Mouse (Mus musculus): ENCODE results near the gene Btg4. TPM values are rescaled to one million over a fixed set of nuclear protein-coding genes. Genes with fewer than 3 reads are reported as not detected.
"Not testable (repeated sequence)": the region's sequence is repeated elsewhere in the genome, so short reads cannot be mapped to it uniquely, and the experiment has no call there.

The Btg4 gene
- polyA plus RNA-seq, 1 experiment from 2014 or later: not detected

DNA sequence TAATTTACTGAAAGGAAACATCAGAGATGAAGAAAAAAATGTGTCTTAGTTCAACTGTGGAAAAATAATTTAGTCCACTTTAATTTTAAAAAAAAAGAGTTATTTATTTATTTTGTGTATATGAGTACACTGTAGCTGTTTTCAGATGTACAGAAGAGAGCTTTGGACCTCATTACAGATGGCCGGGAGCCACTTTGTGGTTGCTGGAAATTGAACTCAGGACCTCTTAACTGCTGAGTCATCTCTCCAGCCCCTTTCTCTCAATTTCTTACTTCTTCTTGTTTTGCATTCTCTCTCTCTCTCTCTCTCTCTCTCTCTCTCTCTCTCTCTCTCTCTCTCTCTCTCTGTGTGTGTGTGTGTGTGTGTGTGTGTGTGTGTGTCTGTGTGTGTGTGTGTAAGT lies 78.7 kb downstream of the Btg4 start:
- not testable (repeated sequence) for ATAC-seq; H3K9me3 ChIP-seq (replicated peaks; ENCODE audit: control insufficient read depth, low read length); H3K4me2 ChIP-seq (ENCODE audit: low read length); H3K4me1 ChIP-seq (ENCODE audit: control insufficient read depth, insufficient read depth, low read length); DNase-seq (ENCODE audit: low spot score); H3K9ac ChIP-seq (ENCODE audit: low read length); H3K27ac ChIP-seq (ENCODE audit: low read depth, low read length); H3K27me3 ChIP-seq (replicated peaks; ENCODE audit: control insufficient read depth, insufficient read depth, low read length); H3K36me3 ChIP-seq (ENCODE audit: control insufficient read depth, insufficient read depth, low read length); H3K4me3 ChIP-seq (ENCODE audit: low read depth, low read length)
- WGBS: 94% methylated on average over 1 of the region's 1 CpGs

DNA sequence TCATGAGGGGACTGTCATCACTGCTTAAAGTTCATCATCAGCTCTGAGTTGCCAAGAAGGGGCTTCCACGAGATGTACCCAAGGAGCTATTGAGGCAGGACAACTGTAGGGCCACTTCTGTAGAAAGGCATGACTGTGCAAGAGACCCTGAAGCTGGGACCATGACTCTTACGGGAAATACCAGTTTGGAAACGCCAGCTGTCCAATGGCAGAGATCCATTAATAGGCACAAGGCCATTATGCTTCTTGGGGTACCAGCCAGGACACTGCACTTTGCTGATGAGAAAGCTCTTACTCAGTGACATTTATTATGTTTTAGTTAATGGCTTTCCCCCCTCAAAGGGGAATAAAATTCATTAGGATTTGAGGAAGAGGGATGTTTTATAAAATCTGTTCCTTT lies 80.0 kb downstream of the Btg4 start:
- Histone ChIP-seq H3K9me3 (replicated peaks; ENCODE audit: control insufficient read depth, low read length) (no peaks in the 10 kb centered on the region), H3K36me3 (ENCODE audit: control insufficient read depth, insufficient read depth, low read length) (no peaks in the 10 kb centered on the region), H3K27ac (ENCODE audit: low read depth, low read length) (no peak overlapping the region), H3K9ac (ENCODE audit: low read length) (no peak overlapping the region), H3K4me3 (ENCODE audit: low read depth, low read length) (no peak overlapping the region), H3K4me1 (ENCODE audit: control insufficient read depth, insufficient read depth, low read length) (no peaks in the 10 kb centered on the region), H3K27me3 (replicated peaks; ENCODE audit: control insufficient read depth, insufficient read depth, low read length) (no peaks in the 10 kb centered on the region), H3K4me2 (ENCODE audit: low read length) (no peak overlapping the region)
- no peak for DNase-seq (ENCODE audit: low spot score)
- no peak for ATAC-seq
- 83% methylated on average over 3 of the region's 3 CpGs for WGBS

DNA sequence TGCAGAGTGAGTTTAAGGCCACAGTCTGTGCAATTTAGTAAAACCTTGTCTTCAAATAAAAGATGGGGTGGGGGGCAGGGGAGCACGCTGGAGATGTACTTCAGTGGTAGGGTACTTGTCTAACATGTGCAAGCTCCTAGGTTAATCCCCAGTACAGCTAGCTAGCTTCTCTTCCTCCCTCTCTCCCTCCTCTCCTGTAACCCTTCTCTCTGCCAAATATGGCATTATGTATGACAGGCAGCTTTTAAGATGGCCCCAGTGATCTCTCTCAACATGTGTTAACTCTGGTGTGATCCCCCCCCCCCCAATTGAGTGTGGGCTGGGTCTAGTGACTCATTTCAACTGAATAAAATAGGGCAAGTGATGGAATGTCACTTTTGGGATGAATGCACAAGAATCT lies 82.7 kb downstream of the Btg4 start:
- Histone ChIP-seq H3K4me2 (ENCODE audit: low read length) (no peak overlapping the region), H3K4me1 (ENCODE audit: control insufficient read depth, insufficient read depth, low read length) (peaks cover 3% of the 10 kb centered on the region; the same call in 1 of the 2 replicates), H3K27me3 (replicated peaks; ENCODE audit: control insufficient read depth, insufficient read depth, low read length) (no peaks in the 10 kb centered on the region), H3K27ac (ENCODE audit: low read depth, low read length) (no peak overlapping the region), H3K36me3 (ENCODE audit: control insufficient read depth, insufficient read depth, low read length) (no peaks in the 10 kb centered on the region), H3K4me3 (ENCODE audit: low read depth, low read length) (no peak overlapping the region), H3K9ac (ENCODE audit: low read length) (no peak overlapping the region), H3K9me3 (replicated peaks; ENCODE audit: control insufficient read depth, low read length) (no peaks in the 10 kb centered on the region)
- DNase-seq (ENCODE audit: low spot score) (no peak), ATAC-seq (no peak)
- 79% methylated on average over 1 of the region's 1 CpGs for WGBS

DNA sequence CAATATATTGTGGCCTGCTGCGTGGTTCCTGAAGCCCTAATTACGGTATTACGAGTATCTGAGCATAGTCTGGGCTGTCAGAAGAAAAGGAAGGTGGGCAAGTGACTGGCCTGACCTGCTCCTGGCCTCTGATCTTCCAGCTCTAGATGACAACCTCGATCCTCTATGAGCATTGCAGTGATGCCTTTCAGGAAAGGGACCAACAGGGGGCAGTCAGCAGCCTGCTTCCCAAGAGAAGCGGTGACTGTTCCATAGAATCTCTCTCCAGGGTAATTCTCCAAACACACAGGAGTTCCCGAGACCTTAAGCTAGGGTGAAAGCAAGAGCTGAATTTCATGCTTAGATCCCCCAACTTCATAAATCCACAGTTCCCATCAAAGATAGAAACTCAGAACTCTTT lies 83.5 kb downstream of the Btg4 start:
- no peaks in the 10 kb centered on the region for H3K27me3 ChIP-seq (replicated peaks; ENCODE audit: control insufficient read depth, insufficient read depth, low read length)
- H3K4me3 ChIP-seq (ENCODE audit: low read depth, low read length): no peak overlapping the region
- ATAC-seq: no peak
- H3K9ac ChIP-seq (ENCODE audit: low read length): no peak overlapping the region
- H3K36me3 ChIP-seq (ENCODE audit: control insufficient read depth, insufficient read depth, low read length): no peaks in the 10 kb centered on the region
- H3K4me1 ChIP-seq (ENCODE audit: control insufficient read depth, insufficient read depth, low read length): peaks cover 3% of the 10 kb centered on the region; the same call in 1 of the 2 replicates
- 69% methylated on average over 6 of the region's 6 CpGs for WGBS
- no peaks in the 10 kb centered on the region for H3K9me3 ChIP-seq (replicated peaks; ENCODE audit: control insufficient read depth, low read length)
- H3K4me2 ChIP-seq (ENCODE audit: low read length): no peak overlapping the region
- H3K27ac ChIP-seq (ENCODE audit: low read depth, low read length): no peak overlapping the region
- DNase-seq (ENCODE audit: low spot score): no peak

DNA sequence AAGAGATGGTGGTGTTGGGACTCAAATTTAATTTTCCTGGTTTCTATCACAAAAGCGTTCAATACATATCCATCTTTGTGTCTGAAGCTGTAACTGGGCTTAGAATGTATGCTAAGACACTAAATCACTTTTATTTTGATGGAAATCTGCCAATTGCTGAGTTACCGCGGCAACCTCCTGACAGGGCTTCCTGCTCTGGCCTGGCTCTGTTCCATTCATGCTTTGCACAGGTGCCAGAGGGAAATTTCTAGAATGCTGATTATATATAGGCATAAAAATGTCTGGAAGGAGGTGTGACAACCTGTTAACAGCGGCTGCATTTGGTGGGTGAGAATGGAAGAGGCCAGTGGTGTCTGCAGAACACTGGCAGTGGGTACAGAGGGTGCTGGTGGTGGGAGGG lies 85.8 kb downstream of the Btg4 start:
- ATAC-seq: no peak

DNA sequence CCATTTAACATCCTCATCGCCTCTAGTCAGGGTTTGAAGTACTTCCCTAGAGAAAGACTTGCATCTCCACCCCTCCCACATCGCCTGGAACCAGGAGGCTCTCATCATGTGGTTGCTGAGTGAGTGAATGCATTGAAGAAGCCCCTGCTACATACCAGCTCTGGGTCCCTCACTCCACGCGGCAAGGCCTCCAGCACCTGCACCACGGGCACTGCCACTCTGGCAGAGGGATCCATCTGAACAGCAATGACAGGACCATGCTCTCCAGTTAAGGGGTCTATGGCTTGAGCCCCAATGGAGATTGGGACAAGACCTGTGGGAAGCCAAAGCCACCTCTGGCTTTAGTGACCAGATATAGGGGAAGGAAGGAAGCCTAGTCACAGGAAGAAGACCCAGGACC lies 86.6 kb downstream of the Btg4 start:
- no peak overlapping the region for H3K4me2 ChIP-seq (ENCODE audit: low read length)
- no peak overlapping the region for H3K9ac ChIP-seq (ENCODE audit: low read length)
- no peaks in the 10 kb centered on the region for H3K36me3 ChIP-seq (ENCODE audit: control insufficient read depth, insufficient read depth, low read length)
- no peaks in the 10 kb centered on the region for H3K9me3 ChIP-seq (replicated peaks; ENCODE audit: control insufficient read depth, low read length)
- DNase-seq (ENCODE audit: low spot score) (no peak), ATAC-seq (no peak)
- no peak overlapping the region for H3K4me3 ChIP-seq (ENCODE audit: low read depth, low read length)
- H3K27me3 ChIP-seq (replicated peaks; ENCODE audit: control insufficient read depth, insufficient read depth, low read length): no peaks in the 10 kb centered on the region
- H3K27ac ChIP-seq (ENCODE audit: low read depth, low read length): no peak overlapping the region
- peaks cover 3% of the 10 kb centered on the region; the same call in 1 of the 2 replicates for H3K4me1 ChIP-seq (ENCODE audit: control insufficient read depth, insufficient read depth, low read length)
- WGBS: 87% methylated on average over 5 of the region's 5 CpGs

More for the DNA sequence above, 85.8 kb downstream of the Btg4 start:
- no peak overlapping the region for H3K4me2 ChIP-seq (ENCODE audit: low read length)
- no peak overlapping the region for H3K27ac ChIP-seq (ENCODE audit: low read depth, low read length)
- H3K9ac ChIP-seq (ENCODE audit: low read length): no peak overlapping the region
- 68% methylated on average over 4 of the region's 4 CpGs for WGBS
- H3K4me1 ChIP-seq (ENCODE audit: control insufficient read depth, insufficient read depth, low read length): peaks cover 3% of the 10 kb centered on the region; the same call in 1 of the 2 replicates
- H3K9me3 ChIP-seq (replicated peaks; ENCODE audit: control insufficient read depth, low read length): no peaks in the 10 kb centered on the region
- no peak overlapping the region for H3K4me3 ChIP-seq (ENCODE audit: low read depth, low read length)
- no peaks in the 10 kb centered on the region for H3K27me3 ChIP-seq (replicated peaks; ENCODE audit: control insufficient read depth, insufficient read depth, low read length)
- no peaks in the 10 kb centered on the region for H3K36me3 ChIP-seq (ENCODE audit: control insufficient read depth, insufficient read depth, low read length)
- peak; percentile 68 for DNase-seq (ENCODE audit: low spot score)

DNA sequence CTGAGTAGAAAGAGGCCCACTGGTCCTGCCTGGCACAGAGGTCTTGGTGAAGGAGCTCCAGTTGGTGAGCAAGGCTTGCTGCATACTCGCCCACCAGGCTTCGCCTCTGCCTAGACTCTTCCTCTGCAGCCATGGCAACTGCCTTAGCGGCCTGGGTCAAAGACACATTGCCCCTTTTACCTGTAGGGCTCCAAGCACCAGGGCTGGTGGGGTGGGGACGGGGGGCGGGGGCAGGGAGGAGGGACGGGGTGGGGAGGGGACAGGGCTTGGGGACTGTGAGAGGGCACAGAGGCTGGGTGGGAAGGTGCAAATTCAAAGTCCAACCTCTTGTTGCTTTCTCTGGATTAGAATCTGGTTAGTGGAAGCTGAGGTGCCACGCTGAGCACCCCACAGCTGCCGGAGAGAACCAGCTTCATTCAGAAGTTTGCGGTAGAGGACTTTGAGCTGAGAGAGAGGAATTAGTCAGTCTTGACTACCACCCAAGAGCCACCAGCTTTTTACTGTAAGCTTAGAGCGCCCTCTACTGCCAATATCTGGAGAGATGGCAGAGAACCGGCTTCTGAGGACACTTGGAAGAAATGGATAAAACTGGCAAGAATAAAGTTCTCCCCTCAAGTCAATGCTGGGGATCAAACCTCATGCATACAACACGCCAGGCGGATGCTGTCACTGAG lies 91.5 kb downstream of the Btg4 start:
- WGBS: 18% methylated on average over 13 of the region's 13 CpGs
- DNase-seq (ENCODE audit: low spot score): peak; percentile 92
- H3K4me2 ChIP-seq (ENCODE audit: low read length): no peak overlapping the region
- no peak overlapping the region for H3K27ac ChIP-seq (ENCODE audit: low read depth, low read length)
- H3K9me3 ChIP-seq (replicated peaks; ENCODE audit: control insufficient read depth, low read length): no peaks in the 10 kb centered on the region
- no peaks in the 10 kb centered on the region for H3K36me3 ChIP-seq (ENCODE audit: control insufficient read depth, insufficient read depth, low read length)
- no peaks in the 10 kb centered on the region for H3K27me3 ChIP-seq (replicated peaks; ENCODE audit: control insufficient read depth, insufficient read depth, low read length)
- H3K4me3 ChIP-seq (ENCODE audit: low read depth, low read length): no peak overlapping the region
- no peaks in the 10 kb centered on the region for H3K4me1 ChIP-seq (ENCODE audit: control insufficient read depth, insufficient read depth, low read length)
- ATAC-seq: peak; percentile 63
- no peak overlapping the region for H3K9ac ChIP-seq (ENCODE audit: low read length)

DNA sequence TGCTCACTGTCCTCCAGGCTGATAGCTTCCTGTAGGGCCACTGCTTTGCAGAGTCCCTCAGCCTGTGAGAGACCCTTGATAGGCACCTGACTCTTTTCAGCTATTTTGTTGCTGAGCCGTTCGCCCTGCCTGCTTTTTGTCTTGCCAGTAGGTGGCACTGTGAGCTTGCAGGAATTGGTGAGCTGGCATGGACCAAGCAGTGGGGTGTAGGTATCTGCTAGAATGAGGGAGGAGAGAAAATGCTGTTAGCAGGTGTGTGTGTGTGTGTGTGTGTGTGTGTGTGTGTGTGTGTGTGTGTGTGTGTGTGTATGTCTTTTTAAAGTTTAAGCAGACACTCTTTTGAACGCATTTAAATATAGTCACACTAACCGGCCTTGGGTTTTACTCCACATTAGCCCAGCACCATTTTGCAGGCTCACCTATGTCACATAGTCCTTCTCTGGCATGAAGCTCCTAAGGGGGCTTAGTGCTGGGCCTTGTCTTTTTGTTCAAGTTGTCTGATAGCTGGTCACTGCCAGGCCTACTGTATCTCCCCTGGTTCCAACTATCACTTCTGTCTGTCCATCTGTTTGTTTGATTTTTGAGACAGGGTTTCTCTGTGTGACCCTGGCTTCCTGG lies 101.2 kb downstream of the Btg4 start:
- H3K36me3 ChIP-seq (ENCODE audit: control insufficient read depth, insufficient read depth, low read length): no peaks in the 10 kb centered on the region
- H3K9me3 ChIP-seq (replicated peaks; ENCODE audit: control insufficient read depth, low read length): no peaks in the 10 kb centered on the region
- ATAC-seq (peak; percentile 77; the same call in 1 of the 2 replicates), DNase-seq (ENCODE audit: low spot score) (peak; percentile 88)
- H3K4me3 ChIP-seq (ENCODE audit: low read depth, low read length): no peak overlapping the region
- 25% methylated on average over 4 of the region's 4 CpGs for WGBS
- no peaks in the 10 kb centered on the region for H3K27me3 ChIP-seq (replicated peaks; ENCODE audit: control insufficient read depth, insufficient read depth, low read length)
- H3K9ac ChIP-seq (ENCODE audit: low read length): no peak overlapping the region
- no peak overlapping the region for H3K4me2 ChIP-seq (ENCODE audit: low read length)
- H3K27ac ChIP-seq (ENCODE audit: low read depth, low read length): no peak overlapping the region
- H3K4me1 ChIP-seq (ENCODE audit: control insufficient read depth, insufficient read depth, low read length): no peaks in the 10 kb centered on the region

DNA sequence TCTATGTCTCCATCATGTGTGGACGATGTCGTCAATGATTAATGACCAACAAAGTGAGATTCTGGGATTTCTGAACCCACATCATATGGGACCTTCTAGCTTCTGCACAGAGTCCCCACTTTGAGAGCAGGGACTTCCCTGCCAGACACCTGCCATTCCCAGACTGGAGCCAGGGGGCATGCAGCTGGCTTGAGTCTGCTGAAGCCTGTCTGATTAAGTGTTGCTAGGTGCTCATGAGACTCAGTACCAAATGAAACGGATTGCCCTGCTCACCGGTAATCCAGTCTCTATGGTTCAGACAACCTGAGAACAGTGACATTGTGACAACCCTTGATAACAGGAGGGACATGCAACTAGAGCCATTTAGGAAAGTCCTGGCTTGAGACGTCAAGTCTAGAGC lies 103.3 kb downstream of the Btg4 start:
- H3K4me1 ChIP-seq (ENCODE audit: control insufficient read depth, insufficient read depth, low read length): no peaks in the 10 kb centered on the region
- no peak overlapping the region for H3K4me2 ChIP-seq (ENCODE audit: low read length)
- H3K27ac ChIP-seq (ENCODE audit: low read depth, low read length): no peak overlapping the region
- H3K9me3 ChIP-seq (replicated peaks; ENCODE audit: control insufficient read depth, low read length): no peaks in the 10 kb centered on the region
- 85% methylated on average over 5 of the region's 5 CpGs for WGBS
- no peak for DNase-seq (ENCODE audit: low spot score)
- no peak for ATAC-seq
- no peak overlapping the region for H3K9ac ChIP-seq (ENCODE audit: low read length)
- no peaks in the 10 kb centered on the region for H3K36me3 ChIP-seq (ENCODE audit: control insufficient read depth, insufficient read depth, low read length)
- no peak overlapping the region for H3K4me3 ChIP-seq (ENCODE audit: low read depth, low read length)
- no peaks in the 10 kb centered on the region for H3K27me3 ChIP-seq (replicated peaks; ENCODE audit: control insufficient read depth, insufficient read depth, low read length)

All from forebrain, embryonic 14.5 days (tissue).